Mouse (Mus musculus) left cerebral cortex, postnatal 4 days (tissue): ENCODE measurements around the gene Pdss2. TPM values are rescaled to one million over a fixed set of nuclear protein-coding genes. Genes with fewer than 3 reads are reported as not detected.

Experiments
- DNase-seq: peaks from one replicate; pipeline ENCODE4 v3.0.0-alpha.2; 2022
- intact Hi-C: fragments of 180-260 bp; cut with DNase I; formaldehyde crosslinking; loops from one replicate; pipeline ENCODE4 v1.15.1; 2025
- total RNA-seq, 2 experiments: library from RNA; stranded (reverse); gene quantifications; 2 replicates each; pipeline ENCODE4 v1.2.3; 2021

Gene Pdss2
- total RNA-seq, 2 experiments from 2014 or later, result 19.5 to 21.5 TPM

GRCm38 (mm10) chr10:43294331-43294730 lies 73.0 kb downstream of the Pdss2 start:
- intact Hi-C loops, result no loop called here
- no peak for DNase-seq

GRCm38 (mm10) chr10:43308105-43308810 lies 87.0 kb downstream of the Pdss2 start:
- intact Hi-C loops, result no loop called here
- no peak for DNase-seq

- intact Hi-C loops, result no loop called here
- DNase-seq, result no peak
These were observed 89.6 kb downstream of the Pdss2 start for GRCm38 (mm10) chr10:43310781-43311392.

GRCm38 (mm10) chr10:43312211-43312610 lies 90.9 kb downstream of the Pdss2 start:
- intact Hi-C loops, result no loop called here
- DNase-seq, result no peak

GRCm38 (mm10) chr10:43312658-43313417 lies 91.6 kb downstream of the Pdss2 start:
- no peak for DNase-seq
- intact Hi-C loops, result no loop called here

- DNase-seq, result no peak
- intact Hi-C loops, result no loop called here
These were observed 93.9 kb downstream of the Pdss2 start for GRCm38 (mm10) chr10:43315228-43315627.

GRCm38 (mm10) chr10:43317327-43317951 lies 96.2 kb downstream of the Pdss2 start:
- no peak for DNase-seq
- intact Hi-C loops, result no loop called here

- DNase-seq, result no peak
- intact Hi-C loops, result no loop called here
These were observed 99.7 kb downstream of the Pdss2 start for GRCm38 (mm10) chr10:43321019-43321418.

- intact Hi-C loops, result no loop called here
- DNase-seq, result no peak
These were observed 101.3 kb downstream of the Pdss2 start for GRCm38 (mm10) chr10:43322446-43323178.

- DNase-seq, result no peak
- intact Hi-C loops, result no loop called here
These were observed 102.1 kb downstream of the Pdss2 start for GRCm38 (mm10) chr10:43323386-43323785.

GRCm38 (mm10) chr10:43329813-43330212 lies 108.5 kb downstream of the Pdss2 start:
- intact Hi-C loops, result no loop called here
- no peak for DNase-seq

- intact Hi-C loops, result no loop called here
- no peak for DNase-seq
These were observed 109.4 kb downstream of the Pdss2 start for GRCm38 (mm10) chr10:43330691-43331090.

GRCm38 (mm10) chr10:43331931-43332701 lies 110.8 kb downstream of the Pdss2 start:
- peak; percentile 47 for DNase-seq

GRCm38 (mm10) chr10:43335874-43336273 lies 114.6 kb downstream of the Pdss2 start:
- DNase-seq, result no peak
- intact Hi-C loops, result no loop called here

More at GRCm38 (mm10) chr10:43331931-43332701, 110.8 kb downstream of the Pdss2 start:
- intact Hi-C loops, result no loop called here

GRCm38 (mm10) chr10:43337110-43337509 lies 115.8 kb downstream of the Pdss2 start:
- intact Hi-C loops, result no loop called here
- no peak for DNase-seq

GRCm38 (mm10) chr10:43339811-43340210 lies 118.5 kb downstream of the Pdss2 start:
- no peak for DNase-seq
- intact Hi-C loops, result no loop called here

GRCm38 (mm10) chr10:43349718-43350117 lies 128.4 kb downstream of the Pdss2 start:
- intact Hi-C loops, result no loop called here
- no peak for DNase-seq

GRCm38 (mm10) chr10:43357884-43358283 lies 136.6 kb downstream of the Pdss2 start:
- no peak for DNase-seq
- intact Hi-C loops, result no loop called here

- no peak for DNase-seq
- intact Hi-C loops, result no loop called here
These were observed 141.7 kb downstream of the Pdss2 start for GRCm38 (mm10) chr10:43362947-43363346.

GRCm38 (mm10) chr10:43363431-43363851 lies 142.2 kb downstream of the Pdss2 start:
- DNase-seq, result no peak
- intact Hi-C loops, result no loop called here
